Mouse (Mus musculus): ENCODE measurements around the gene Bach1.

DNA sequence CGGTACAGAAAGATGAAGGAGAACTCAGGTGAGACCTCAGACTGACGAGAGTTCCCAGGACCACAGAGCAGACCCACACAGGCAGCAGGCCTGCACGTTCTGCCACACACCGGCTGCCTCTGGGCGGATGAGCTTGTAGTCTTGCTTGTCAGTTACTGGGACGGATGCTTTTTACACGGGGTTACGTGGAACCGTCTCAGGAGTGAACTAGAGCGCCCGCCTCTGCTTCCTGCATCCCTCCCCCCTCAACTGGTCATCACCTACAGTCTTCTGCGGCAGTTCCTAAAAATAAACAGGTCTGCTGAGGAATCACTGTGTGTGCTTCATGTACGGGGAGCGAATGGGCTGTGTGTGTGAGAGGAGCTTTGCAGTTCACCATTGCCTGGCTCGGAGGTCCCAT is 24.7 kb downstream of the Bach1 start:
- TF ChIP-seq CTCF (IDR thresholded peaks at IDR 0.05; ENCODE audit: control insufficient read depth, insufficient read depth, insufficient read length), result no peak
- no peak for TF ChIP-seq USF1 (IDR thresholded peaks at IDR 0.05; ENCODE audit: low read depth)
- TF ChIP-seq FOSL1 (IDR thresholded peaks at IDR 0.05; ENCODE audit: insufficient read depth, low read length, poor library complexity, severe bottlenecking), result no peak
- TF ChIP-seq CEBPB (IDR thresholded peaks at IDR 0.05; ENCODE audit: low read depth), result no peak
- no peak for TF ChIP-seq MAX (IDR thresholded peaks at IDR 0.05)

Measured in C2C12 (cell line).